Mouse (Mus musculus): ENCODE results near the gene 5430427O19Rik. TPM values are rescaled to one million over a fixed set of nuclear protein-coding genes. Genes with fewer than 3 reads are reported as not detected.

Gene 5430427O19Rik
- polyA plus RNA-seq, 1 experiment from 2014 or later, result 0.30 TPM

Other genes with a start within 250 kb of the 5430427O19Rik start
- gene Gk, start 93.5 kb upstream of the 5430427O19Rik start, polyA plus RNA-seq (2015; fragmentation: Nextera tagmentation; extraction: Ambion mirVana), result 15.8 and 16.9 TPM in 2 replicates
- not detected in 2 replicates for gene Samt3, start 173.8 kb downstream of the 5430427O19Rik start, polyA plus RNA-seq (2015; fragmentation: Nextera tagmentation; extraction: Ambion mirVana)

All from lung, embryonic 16.5 days (tissue).